Mouse (Mus musculus): ENCODE results near the gene Fscb.

The Fscb gene

GRCm38 (mm10) chr12:64474590-64474989 lies at the start of gene Fscb:
Fscb (minus strand) TSS chr12:64474690.
- DNase-seq (ENCODE audit: low read depth, low spot score): no peak

DNA sequence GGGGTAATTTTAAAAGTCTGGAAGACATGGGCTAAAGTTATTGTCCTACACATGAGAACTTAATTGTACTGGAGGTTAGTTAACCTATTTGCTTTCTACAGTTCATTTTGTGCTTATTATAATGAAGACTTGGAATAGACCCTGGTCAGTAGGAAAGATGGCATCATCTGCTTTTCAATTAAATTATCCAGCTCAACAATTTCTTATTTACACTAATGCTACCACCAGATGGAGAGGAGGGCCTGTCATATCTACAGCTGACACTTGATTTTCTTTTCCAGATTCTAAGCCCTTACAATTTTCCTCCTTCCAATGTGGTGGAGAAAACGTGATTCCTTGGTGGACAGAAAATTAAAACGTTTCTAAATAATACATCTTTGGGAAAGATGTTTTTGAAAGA lies 42.3 kb upstream of the Fscb start:
- DNase-seq (ENCODE audit: low read depth, low spot score): no peak

DNA sequence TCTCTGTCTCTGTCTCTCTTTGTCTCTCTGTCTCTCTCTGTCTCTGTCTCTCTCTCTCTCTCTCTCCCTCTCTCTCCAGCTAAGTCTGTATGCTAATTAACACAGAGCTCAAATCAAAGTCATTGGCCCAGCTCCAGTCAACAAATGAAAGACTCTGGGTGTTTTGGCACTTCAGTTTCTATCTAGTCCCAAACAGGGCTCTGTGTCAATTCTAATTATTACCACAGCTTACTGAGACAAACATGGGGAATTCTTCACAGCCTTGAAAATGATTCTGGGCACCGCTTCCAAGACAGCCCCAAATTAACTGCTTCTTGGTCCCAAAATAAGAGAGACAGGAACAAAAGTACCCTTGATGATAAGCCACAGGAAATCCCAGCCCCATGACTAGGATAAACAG lies 38.9 kb upstream of the Fscb start:
- DNase-seq (ENCODE audit: low read depth, low spot score): no peak

DNA sequence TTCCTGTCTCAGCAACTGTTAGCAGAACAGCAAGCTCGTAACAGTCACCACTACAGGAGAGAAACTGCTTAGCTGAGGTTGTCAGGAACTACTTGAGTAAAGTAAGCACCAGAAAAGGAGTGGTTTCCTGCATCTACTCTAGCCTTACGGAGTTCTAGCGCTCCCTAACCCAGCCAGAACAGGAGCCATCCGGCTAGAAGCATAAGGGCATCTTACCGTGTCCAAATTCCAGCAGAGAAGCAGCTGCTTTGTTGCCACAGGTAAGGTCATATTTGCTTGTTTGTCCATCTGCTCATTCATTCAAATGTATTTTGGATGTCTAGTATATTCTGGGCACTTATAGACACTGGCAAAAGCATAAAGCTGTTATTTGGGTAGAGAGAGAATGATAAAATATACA lies 23.2 kb upstream of the Fscb start:
- no peak for DNase-seq (ENCODE audit: low read depth, low spot score)

GRCm38 (mm10) chr12:64473615-64474014 lies 875 bp downstream of the Fscb start:
- no peak for DNase-seq (ENCODE audit: low read depth, low spot score)

- no peak for DNase-seq (ENCODE audit: low read depth, low spot score)
Observed at GRCm38 (mm10) chr12:64473136-64473535, 1.4 kb downstream of the Fscb start.

- no peak for DNase-seq (ENCODE audit: low read depth, low spot score)
Observed at GRCm38 (mm10) chr12:64455228-64455627, 19.3 kb downstream of the Fscb start.

- no peak for DNase-seq (ENCODE audit: low read depth, low spot score)
Observed at GRCm38 (mm10) chr12:64449911-64450310, 24.6 kb downstream of the Fscb start.

DNA sequence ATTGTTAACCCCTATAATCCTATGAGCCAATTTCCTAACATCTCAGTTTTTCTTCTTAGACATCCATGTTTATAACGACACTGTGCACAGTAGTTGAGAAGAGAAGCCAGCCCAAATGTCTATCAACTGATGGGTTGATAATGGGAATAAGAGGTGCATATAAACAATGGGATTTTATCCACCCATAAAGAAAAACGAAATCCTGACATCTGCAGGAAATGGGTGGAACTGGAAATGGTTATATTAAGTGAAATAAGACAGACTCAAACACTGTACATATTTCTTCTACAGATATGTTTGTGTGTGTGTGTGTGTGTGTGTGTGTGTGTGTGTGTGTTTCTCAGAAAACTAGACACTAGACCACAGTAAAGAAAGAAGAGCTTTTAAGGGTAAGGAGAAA lies 37.8 kb downstream of the Fscb start:
- no peak for DNase-seq (ENCODE audit: low read depth, low spot score)
